Mouse (Mus musculus) stomach, postnatal 0 days (tissue): ENCODE measurements around the gene Arid1a.

ENCODE experiments used
- CTCF ChIP-seq: IDR thresholded peaks from 2 replicates; pipeline ENCODE4 v1.5.1; 2016; ENCODE audit warnings: antibody characterized with exemption, low read depth, mild to moderate bottlenecking, moderate library complexity
- EP300 ChIP-seq: optimal IDR thresholded peaks from 2 replicates; pipeline ENCODE3; 2016; ENCODE audit warnings: antibody characterized with exemption

GRCm38 (mm10) chr4:133706956-133707355, 49.6 kb downstream of the Arid1a start:
- no peak for TF ChIP-seq EP300
- TF ChIP-seq CTCF: no peak
